Mouse (Mus musculus) embryonic facial prominence, embryonic 14.5 days (tissue): ENCODE measurements around the gene Jazf1. TPM values are rescaled to one million over a fixed set of nuclear protein-coding genes. Genes with fewer than 3 reads are reported as not detected.
A peak's percentile ranks its signal among the peaks of the same experiment; 100 is the strongest.

Source experiments
- ATAC-seq: fragments of 200-750 bp; cut with Nextera tagmentation; 2 replicates; pipeline ENCODE4 v1.8.0; 2017; ENCODE audit warnings: low read depth, moderate number of reproducible peaks, moderate TSS enrichment
- DNase-seq: peaks from one replicate; pipeline ENCODE4 v3.0.0-alpha.2; 2015; ENCODE audit warnings: low spot score
- H3K27ac ChIP-seq: fragments of 300-500 bp; sonication (generic); replicated peaks from 2 replicates; pipeline ENCODE4 v1.5.1; 2014; ENCODE audit warnings: low read depth, mild to moderate bottlenecking, low read length, moderate library complexity
- H3K27me3 ChIP-seq: fragments of 300-500 bp; sonication (generic); replicated peaks from 2 replicates; pipeline ENCODE4 v1.6.1; 2014; ENCODE audit warnings: low read length; ENCODE audit not compliant: control insufficient read depth, insufficient read depth
- H3K36me3 ChIP-seq: fragments of 300-500 bp; sonication (generic); 2 replicates; pipeline ENCODE4 v1.6.1; 2014; ENCODE audit warnings: low read length, mixed read lengths; ENCODE audit not compliant: control insufficient read depth, insufficient read depth
- H3K4me1 ChIP-seq: fragments of 300-500 bp; sonication (generic); 2 replicates; pipeline ENCODE4 v1.6.1; 2014; ENCODE audit warnings: antibody characterized with exemption, low read length; ENCODE audit not compliant: control insufficient read depth, insufficient read depth
- H3K4me2 ChIP-seq: fragments of 300-500 bp; sonication (generic); 2 replicates; pipeline ENCODE4 v1.6.1; 2014; ENCODE audit warnings: low read depth, mild to moderate bottlenecking, low read length, moderate library complexity, mixed read lengths
- H3K4me3 ChIP-seq: fragments of 300-500 bp; sonication (generic); 2 replicates; pipeline ENCODE4 v1.5.1; 2014; ENCODE audit warnings: low read depth, mild to moderate bottlenecking, low read length
- H3K9ac ChIP-seq: fragments of 300-500 bp; sonication (generic); 2 replicates; pipeline ENCODE4 v1.6.1; 2014; ENCODE audit warnings: low read depth, mild to moderate bottlenecking, low read length, moderate library complexity, mixed read lengths
- H3K9me3 ChIP-seq: fragments of 300-500 bp; sonication (generic); 2 replicates; pipeline ENCODE4 v1.6.1; 2016; ENCODE audit warnings: low read length; ENCODE audit not compliant: control insufficient read depth
- WGBS: fragments of 180-500 bp; shearing (Covaris S2); extraction: QIAGEN DNeasy Blood & Tissue Kit; methylation state at CpG from one replicate; pipeline ENCODE4 v1.1.7; 2014; 5-methylcytosine and 5-hydroxymethylcytosine counted together
- polyA plus RNA-seq: library from polyadenylated mRNA; unstranded; fragments of >200 nt; fragmentation: Nextera tagmentation; extraction: Ambion mirVana; gene quantifications from 2 replicates; pipeline ENCODE4 v1.2.1, GENCODE M21; 2014

Jazf1 gene
- polyA plus RNA-seq, 1 experiment from 2014 or later, result 17.2 TPM

- Histone ChIP-seq H3K36me3 (no peaks in the 10 kb centered on the region), H3K27me3 (no peaks in the 10 kb centered on the region), H3K4me2 (no peak overlapping the region), H3K4me3 (no peak overlapping the region), H3K9ac (no peak overlapping the region), H3K27ac (peak overlapping the region; percentile 21; the same call in 1 of the 2 replicates), H3K9me3 (no peaks in the 10 kb centered on the region), H3K4me1 (peaks cover 28% of the 10 kb centered on the region)
- DNase-seq (peak; percentile 81), ATAC-seq (peak; percentile 56)
- 19% methylated on average over 9 of the region's 9 CpGs for WGBS
Observed at GRCm38 (mm10) chr6:52840589-52841044, 227.8 kb downstream of the Jazf1 start.

- 2% methylated on average over 8 of the region's 8 CpGs for WGBS
- Histone ChIP-seq H3K9ac (no peak overlapping the region), H3K4me1 (peaks cover 24% of the 10 kb centered on the region), H3K4me3 (no peak overlapping the region), H3K9me3 (no peaks in the 10 kb centered on the region), H3K4me2 (no peak overlapping the region; the same call in 1 of the 2 replicates), H3K36me3 (no peaks in the 10 kb centered on the region), H3K27me3 (no peaks in the 10 kb centered on the region), H3K27ac (no peak overlapping the region)
- DNase-seq (peak; percentile 96), ATAC-seq (peak; percentile 69)
Observed at GRCm38 (mm10) chr6:52838691-52839090, 229.7 kb downstream of the Jazf1 start.

- ATAC-seq, result no peak
- no peak overlapping the region for H3K4me3 ChIP-seq
- no peak for DNase-seq
- H3K9ac ChIP-seq, result no peak overlapping the region
- WGBS, result 59% methylated on average over 4 of the region's 4 CpGs
- peaks cover 24% of the 10 kb centered on the region for H3K4me1 ChIP-seq
- H3K4me2 ChIP-seq, result no peak overlapping the region
- H3K9me3 ChIP-seq, result no peaks in the 10 kb centered on the region
- H3K27me3 ChIP-seq, result no peaks in the 10 kb centered on the region
- no peaks in the 10 kb centered on the region for H3K36me3 ChIP-seq
- H3K27ac ChIP-seq, result no peak overlapping the region
Observed at GRCm38 (mm10) chr6:52837792-52838191, 230.6 kb downstream of the Jazf1 start.

GRCm38 (mm10) chr6:52836201-52836950 is 232.1 kb downstream of the Jazf1 start:
- Histone ChIP-seq H3K27ac (no peak overlapping the region), H3K4me3 (no peak overlapping the region), H3K27me3 (no peaks in the 10 kb centered on the region), H3K4me2 (no peak overlapping the region), H3K9me3 (no peaks in the 10 kb centered on the region), H3K9ac (no peak overlapping the region), H3K4me1 (peaks cover 19% of the 10 kb centered on the region), H3K36me3 (no peaks in the 10 kb centered on the region)
- DNase-seq (no peak), ATAC-seq (no peak)
- 62% methylated on average over 15 of the region's 15 CpGs for WGBS

- 89% methylated on average over 2 of the region's 2 CpGs for WGBS
- no peak overlapping the region for H3K4me3 ChIP-seq
- ATAC-seq, result no peak
- H3K27ac ChIP-seq, result no peak overlapping the region
- no peaks in the 10 kb centered on the region for H3K36me3 ChIP-seq
- DNase-seq, result no peak
- H3K4me1 ChIP-seq, result no peaks in the 10 kb centered on the region
- no peaks in the 10 kb centered on the region for H3K9me3 ChIP-seq
- no peaks in the 10 kb centered on the region for H3K27me3 ChIP-seq
- H3K4me2 ChIP-seq, result no peak overlapping the region
- no peak overlapping the region for H3K9ac ChIP-seq
Observed at GRCm38 (mm10) chr6:52827752-52828277, 240.6 kb downstream of the Jazf1 start.

GRCm38 (mm10) chr6:52825535-52825934 is 242.9 kb downstream of the Jazf1 start:
- H3K4me2 ChIP-seq, result no peak overlapping the region
- 78% methylated on average over 5 of the region's 5 CpGs for WGBS
- H3K36me3 ChIP-seq, result no peaks in the 10 kb centered on the region
- no peak overlapping the region for H3K27ac ChIP-seq
- DNase-seq (no peak), ATAC-seq (no peak)
- H3K9me3 ChIP-seq, result no peaks in the 10 kb centered on the region
- no peak overlapping the region for H3K9ac ChIP-seq
- H3K27me3 ChIP-seq, result no peaks in the 10 kb centered on the region
- no peak overlapping the region for H3K4me3 ChIP-seq
- H3K4me1 ChIP-seq, result no peaks in the 10 kb centered on the region

- WGBS, result 84% methylated on average over 3 of the region's 3 CpGs
- no peak for ATAC-seq
Observed at GRCm38 (mm10) chr6:52824977-52825482, 243.4 kb downstream of the Jazf1 start.

GRCm38 (mm10) chr6:52823064-52823463 is 245.4 kb downstream of the Jazf1 start:
- no peaks in the 10 kb centered on the region for H3K27me3 ChIP-seq
- no peak for ATAC-seq
- H3K27ac ChIP-seq, result no peak overlapping the region
- WGBS, result 46% methylated on average over 7 of the region's 7 CpGs
- H3K4me2 ChIP-seq, result no peak overlapping the region
- no peaks in the 10 kb centered on the region for H3K36me3 ChIP-seq
- no peak for DNase-seq
- no peaks in the 10 kb centered on the region for H3K9me3 ChIP-seq
- no peak overlapping the region for H3K9ac ChIP-seq
- no peak overlapping the region for H3K4me3 ChIP-seq
- H3K4me1 ChIP-seq, result no peaks in the 10 kb centered on the region; the same call in 1 of the 2 replicates

More at GRCm38 (mm10) chr6:52824977-52825482, 243.4 kb downstream of the Jazf1 start:
- H3K4me2 ChIP-seq, result no peak overlapping the region
- DNase-seq, result no peak
- no peaks in the 10 kb centered on the region for H3K9me3 ChIP-seq
- H3K4me1 ChIP-seq, result no peaks in the 10 kb centered on the region
- H3K9ac ChIP-seq, result no peak overlapping the region
- no peak overlapping the region for H3K27ac ChIP-seq
- no peak overlapping the region for H3K4me3 ChIP-seq
- no peaks in the 10 kb centered on the region for H3K27me3 ChIP-seq
- H3K36me3 ChIP-seq, result no peaks in the 10 kb centered on the region
